Mouse (Mus musculus): ENCODE measurements at regions not wholly inside any gene's neighbourhood (a gene's known extent, or its start where the extent isn't known, plus 50 kb on each side); places are given as distances from the start of the nearest gene placed in this dataset.

- no peak for DNase-seq
These were observed 68.9 kb downstream of the Tbx3 start for GRCm38 (mm10) chr5:119739386-119739785.

DNA sequence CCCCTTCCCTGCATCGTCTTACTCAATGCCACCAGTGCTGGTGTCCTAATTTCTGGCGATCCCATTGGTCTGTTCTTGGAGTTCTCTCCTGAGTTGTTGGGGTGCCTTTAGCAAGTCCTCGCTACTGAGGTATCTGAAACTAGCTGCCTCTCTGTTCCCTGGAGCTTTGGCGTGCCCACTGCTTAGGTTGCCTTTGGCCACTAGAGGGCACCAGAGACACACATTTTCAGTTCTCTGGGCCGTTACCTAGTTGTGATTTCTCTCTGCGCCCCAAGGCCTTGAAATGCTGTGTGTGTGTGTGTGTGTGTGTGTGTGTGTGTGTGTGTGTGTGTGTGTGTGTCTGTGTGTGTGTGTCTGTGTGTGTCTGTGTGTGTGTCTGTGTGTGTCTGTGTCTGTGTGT lies 70.6 kb downstream of the Tbx3 start:
- DNase-seq: peak; percentile 4

GRCm38 (mm10) chr5:119743733-119744132 lies 73.3 kb downstream of the Tbx3 start:
- no peak for DNase-seq

- DNase-seq: no peak
These were observed 76.6 kb downstream of the Tbx3 start for GRCm38 (mm10) chr5:119747038-119747437.

DNA sequence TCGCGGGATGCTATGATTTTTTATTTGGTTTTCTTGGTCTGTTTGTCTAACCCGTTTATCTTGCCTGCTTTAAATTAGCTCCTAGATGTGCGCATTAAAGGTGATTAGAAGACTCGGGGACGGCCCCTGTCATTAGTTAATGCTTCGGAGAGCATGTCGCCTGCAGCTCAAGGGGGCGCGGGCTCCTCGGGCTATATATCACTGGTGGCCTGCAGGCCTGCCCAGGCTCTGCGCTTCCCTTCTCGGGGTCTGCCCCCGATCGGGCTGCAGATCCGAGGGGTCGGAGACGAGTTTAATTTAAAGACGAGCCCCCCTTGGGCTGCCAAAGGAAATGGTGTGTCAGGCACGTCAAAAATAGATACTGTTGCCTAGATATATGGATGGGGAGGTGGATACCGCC lies 78.2 kb downstream of the Tbx3 start:
- DNase-seq: no peak

- DNase-seq: no peak
These were observed 78.7 kb downstream of the Tbx3 start for GRCm38 (mm10) chr5:119749153-119749552.

- DNase-seq: no peak
These were observed 76.7 kb upstream of the Tbx5 start for GRCm38 (mm10) chr5:119755782-119756181.

GRCm38 (mm10) chr5:119758880-119759279 lies 73.6 kb upstream of the Tbx5 start:
- no peak for DNase-seq

DNA sequence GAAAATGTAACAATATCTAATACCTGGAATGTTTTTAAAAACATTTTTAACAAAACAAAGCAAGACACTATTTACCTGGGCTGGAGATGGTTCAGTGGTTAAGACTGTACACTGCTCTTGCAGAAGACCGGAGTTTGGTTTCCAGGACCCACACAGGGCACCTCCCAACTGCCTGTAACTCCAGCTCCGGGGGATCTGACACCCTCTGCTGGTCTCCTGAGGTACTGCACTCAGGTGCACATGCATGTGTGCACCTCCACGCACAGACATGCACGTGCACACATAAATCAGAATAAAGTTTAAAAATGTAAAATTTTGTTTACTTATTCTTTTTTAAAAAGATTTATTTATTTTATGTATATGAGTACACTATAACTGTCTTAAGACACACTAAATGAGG lies 70.4 kb upstream of the Tbx5 start:
- DNase-seq: no peak

- DNase-seq: no peak
These were observed 69.1 kb upstream of the Tbx5 start for GRCm38 (mm10) chr5:119763337-119763736.

DNA sequence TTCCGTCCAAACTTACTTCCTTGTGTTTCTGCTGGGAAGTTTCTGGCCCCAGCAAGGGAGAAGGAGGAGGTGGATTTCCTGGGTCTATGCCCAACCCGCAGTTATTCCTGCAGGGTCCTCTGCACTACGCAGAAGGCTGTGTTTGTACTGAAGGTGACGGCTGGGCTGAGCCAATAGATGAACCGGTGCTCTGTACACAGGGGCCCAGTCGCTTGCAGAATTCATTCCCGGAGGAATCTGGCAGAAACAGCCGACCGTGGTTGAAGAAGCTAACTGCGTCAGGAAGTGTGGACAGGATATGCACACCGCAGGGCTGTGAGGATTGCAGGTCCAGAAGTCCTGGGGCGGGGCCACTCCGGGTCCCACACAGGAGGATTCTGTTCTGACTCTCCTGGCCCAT lies 66.1 kb upstream of the Tbx5 start:
- DNase-seq: no peak

GRCm38 (mm10) chr5:119770951-119771350 lies 61.5 kb upstream of the Tbx5 start:
- no peak for DNase-seq

DNA sequence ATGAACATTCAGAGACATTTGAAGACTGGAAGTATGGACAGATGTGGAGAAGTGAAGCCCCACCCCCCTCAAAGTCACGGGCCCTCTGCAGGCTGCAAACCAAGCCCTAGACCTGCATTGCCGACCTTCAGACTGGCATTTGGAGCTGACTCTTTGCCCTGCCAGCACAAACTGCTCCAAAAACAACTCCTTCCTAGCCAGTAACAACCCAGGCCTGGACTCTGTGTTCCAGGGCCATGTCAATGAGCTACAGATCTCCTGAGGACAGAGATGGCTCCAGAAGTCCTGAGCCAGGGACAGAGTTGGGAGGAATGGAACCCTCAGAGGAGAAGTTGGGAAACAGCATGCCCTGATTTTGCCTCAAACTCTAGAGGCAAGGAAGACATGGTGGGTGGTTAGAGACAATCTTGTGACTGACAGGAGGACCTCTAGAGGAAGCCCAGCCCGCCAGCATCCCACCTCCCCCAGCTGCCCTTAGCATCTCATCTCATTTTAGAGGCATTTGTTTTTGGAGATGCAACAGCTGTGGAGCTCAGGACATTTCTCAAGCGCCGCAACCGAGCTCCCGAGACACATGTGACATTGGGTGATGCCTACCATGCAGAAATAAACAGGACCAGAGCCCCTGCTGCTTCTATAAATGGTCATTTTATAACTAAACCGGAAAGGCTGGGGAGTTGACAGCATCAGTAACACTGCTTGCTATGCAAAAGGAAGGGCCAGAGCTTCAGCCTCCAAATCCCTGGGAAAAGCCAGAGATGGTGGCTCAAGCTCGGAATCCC lies 56.2 kb upstream of the Tbx5 start:
- no peak for DNase-seq

DNA sequence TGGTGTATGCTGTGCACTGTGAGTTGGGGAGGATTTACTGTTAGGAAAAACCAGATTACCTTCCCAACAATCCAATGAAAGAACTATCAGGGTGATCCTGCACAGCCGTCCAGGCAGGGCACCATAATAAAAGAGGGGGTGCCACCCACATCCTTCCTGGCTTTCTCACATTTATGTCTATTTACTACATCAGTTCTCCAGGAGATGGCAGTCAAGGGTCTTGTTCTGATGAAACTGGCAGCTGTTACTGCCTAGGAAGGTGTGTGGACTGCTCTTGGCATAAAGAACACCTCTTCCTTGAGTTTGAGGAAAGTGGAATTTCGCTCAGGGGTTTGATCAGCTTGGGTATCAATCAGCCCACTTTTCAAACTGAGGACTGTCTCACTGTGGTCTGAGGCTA lies 54.6 kb upstream of the Tbx5 start:
- DNase-seq: no peak

DNA sequence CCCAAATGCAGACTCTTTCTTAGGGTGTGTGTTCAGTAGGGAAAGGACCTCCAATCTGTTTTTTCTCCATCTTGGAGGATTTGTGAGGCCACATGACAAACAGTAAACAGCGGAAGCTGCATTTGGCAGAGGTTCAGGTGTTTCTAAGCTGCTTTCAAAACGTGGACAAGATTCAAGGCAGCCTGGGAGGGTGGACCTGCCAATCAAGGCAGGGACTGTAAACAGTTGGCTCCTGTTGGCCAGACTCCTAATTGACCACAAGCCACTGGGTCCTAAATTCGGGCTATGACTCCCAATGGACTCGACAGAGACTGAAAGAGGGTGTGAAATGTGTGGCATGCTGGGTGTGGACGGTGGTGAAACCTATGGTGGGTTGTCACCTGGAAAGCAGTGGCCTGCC lies 51.1 kb upstream of the Tbx5 start:
- no peak for DNase-seq
